Mouse (Mus musculus): ENCODE measurements around the gene Med20. TPM values are rescaled to one million over a fixed set of nuclear protein-coding genes. Genes with fewer than 3 reads are reported as not detected.

The Med20 gene
- polyA plus RNA-seq, 1 experiment from 2014 or later, result 41.2 TPM

GRCm38 (mm10) chr17:47574028-47574427, 37.4 kb upstream of the Med20 start:
- peaks cover 6% of the 10 kb centered on the region for H3K4me1 ChIP-seq (ENCODE audit: control insufficient read depth, insufficient read depth, low read length)
- 84% methylated on average over 8 of the region's 8 CpGs for WGBS
- no peak for ATAC-seq (ENCODE audit: low FRiP score)

DNA sequence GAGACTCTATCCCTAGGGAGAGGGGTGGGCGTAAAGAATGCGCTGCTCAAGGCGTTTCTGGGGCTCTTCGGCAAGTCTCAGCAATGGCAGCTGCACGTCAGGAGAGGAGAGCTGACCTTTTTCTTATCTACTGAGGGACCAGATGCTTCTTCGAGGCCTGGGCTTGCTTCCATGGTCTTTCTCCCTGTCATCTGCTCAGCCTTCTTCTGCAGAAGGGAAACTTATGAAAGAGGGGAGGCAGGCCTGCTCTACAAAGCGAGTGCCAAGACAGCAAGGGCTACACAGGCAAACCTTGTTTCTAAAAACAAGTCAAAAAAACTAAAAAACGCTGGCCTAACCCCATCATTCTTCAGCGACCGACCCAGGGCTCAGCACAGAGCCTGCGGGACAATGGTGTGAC, 36.6 kb upstream of the Med20 start:
- 74% methylated on average over 11 of the region's 11 CpGs for WGBS
- Histone ChIP-seq H3K36me3 (ENCODE audit: control insufficient read depth, insufficient read depth, low read length) (no peaks in the 10 kb centered on the region), H3K4me3 (ENCODE audit: low read depth, low read length) (no peak overlapping the region), H3K9me3 (ENCODE audit: control insufficient read depth, low read length) (no peaks in the 10 kb centered on the region), H3K4me2 (no peak overlapping the region), H3K27ac (ENCODE audit: low read depth, low read length) (no peak overlapping the region), H3K9ac (ENCODE audit: low read length) (no peak overlapping the region), H3K4me1 (ENCODE audit: control insufficient read depth, insufficient read depth, low read length) (peaks cover 6% of the 10 kb centered on the region), H3K27me3 (ENCODE audit: control insufficient read depth, insufficient read depth, low read length) (no peaks in the 10 kb centered on the region)
- DNase-seq (ENCODE audit: low spot score, missing footprints), result no peak
- no peak for ATAC-seq (ENCODE audit: low FRiP score)

More at GRCm38 (mm10) chr17:47574028-47574427, 37.4 kb upstream of the Med20 start:
- H3K27ac ChIP-seq (ENCODE audit: low read depth, low read length), result no peak overlapping the region
- no peak for DNase-seq (ENCODE audit: low spot score, missing footprints)
- H3K4me3 ChIP-seq (ENCODE audit: low read depth, low read length), result no peak overlapping the region
- no peaks in the 10 kb centered on the region for H3K36me3 ChIP-seq (ENCODE audit: control insufficient read depth, insufficient read depth, low read length)
- no peak overlapping the region for H3K9ac ChIP-seq (ENCODE audit: low read length)
- no peaks in the 10 kb centered on the region for H3K27me3 ChIP-seq (ENCODE audit: control insufficient read depth, insufficient read depth, low read length)
- H3K4me2 ChIP-seq, result no peak overlapping the region
- H3K9me3 ChIP-seq (ENCODE audit: control insufficient read depth, low read length), result no peaks in the 10 kb centered on the region

DNA sequence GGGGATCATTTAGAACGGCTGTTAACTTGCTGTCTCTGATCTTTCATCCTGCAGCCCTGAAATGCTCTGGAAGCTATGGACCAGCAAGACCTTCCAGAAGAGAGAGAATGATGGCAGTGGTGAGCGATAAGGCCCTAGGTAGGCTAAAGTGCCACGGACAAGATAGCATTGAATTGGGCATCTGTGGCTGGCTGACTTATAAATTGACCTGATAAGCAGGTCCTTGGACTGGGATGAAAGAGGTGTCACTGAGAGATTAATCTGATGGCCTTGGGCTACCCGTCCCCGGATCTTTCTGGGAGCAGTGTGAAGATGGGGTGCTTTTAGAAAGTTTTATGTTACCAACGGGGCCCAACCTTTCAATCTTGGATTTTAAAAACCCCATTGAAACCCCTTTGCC, 32.7 kb upstream of the Med20 start:
- H3K27ac ChIP-seq (ENCODE audit: low read depth, low read length), result no peak overlapping the region
- H3K4me2 ChIP-seq, result no peak overlapping the region
- 86% methylated on average over 6 of the region's 6 CpGs for WGBS
- ATAC-seq (ENCODE audit: low FRiP score), result no peak
- H3K4me3 ChIP-seq (ENCODE audit: low read depth, low read length), result no peak overlapping the region
- H3K4me1 ChIP-seq (ENCODE audit: control insufficient read depth, insufficient read depth, low read length), result no peaks in the 10 kb centered on the region
- no peak overlapping the region for H3K9ac ChIP-seq (ENCODE audit: low read length)
- no peak for DNase-seq (ENCODE audit: low spot score, missing footprints)
- no peaks in the 10 kb centered on the region for H3K36me3 ChIP-seq (ENCODE audit: control insufficient read depth, insufficient read depth, low read length)
- H3K27me3 ChIP-seq (ENCODE audit: control insufficient read depth, insufficient read depth, low read length), result no peaks in the 10 kb centered on the region
- H3K9me3 ChIP-seq (ENCODE audit: control insufficient read depth, low read length), result no peaks in the 10 kb centered on the region

DNA sequence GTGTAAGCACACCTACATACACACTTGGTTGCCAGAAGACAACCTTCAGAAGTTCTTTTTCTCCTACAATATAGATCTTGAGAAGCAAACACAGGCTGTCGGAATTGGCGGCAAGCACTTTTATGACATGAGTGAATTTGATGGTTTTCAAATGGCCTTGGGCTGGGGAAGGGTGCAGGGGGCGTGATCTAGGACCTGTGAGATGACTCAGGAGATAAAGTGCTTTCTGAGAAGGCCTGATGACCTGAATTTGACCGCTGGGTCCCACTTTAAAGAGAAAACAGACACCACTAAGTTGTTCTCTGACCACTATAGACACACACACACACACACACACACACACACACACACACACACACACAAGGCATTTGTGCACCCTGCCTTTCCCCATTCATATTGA, 30.4 kb upstream of the Med20 start:
- H3K27me3 ChIP-seq (ENCODE audit: control insufficient read depth, insufficient read depth, low read length), result no peaks in the 10 kb centered on the region
- H3K4me3 ChIP-seq (ENCODE audit: low read depth, low read length), result no peak overlapping the region
- H3K9ac ChIP-seq (ENCODE audit: low read length), result no peak overlapping the region
- no peaks in the 10 kb centered on the region for H3K4me1 ChIP-seq (ENCODE audit: control insufficient read depth, insufficient read depth, low read length)
- ATAC-seq (ENCODE audit: low FRiP score), result no peak
- no peaks in the 10 kb centered on the region for H3K36me3 ChIP-seq (ENCODE audit: control insufficient read depth, insufficient read depth, low read length)
- no peak overlapping the region for H3K27ac ChIP-seq (ENCODE audit: low read depth, low read length)
- no peaks in the 10 kb centered on the region for H3K9me3 ChIP-seq (ENCODE audit: control insufficient read depth, low read length)
- no peak overlapping the region for H3K4me2 ChIP-seq
- no peak for DNase-seq (ENCODE audit: low spot score, missing footprints)
- WGBS, result 96% methylated on average over 4 of the region's 4 CpGs

- Histone ChIP-seq H3K4me2 (no peak overlapping the region), H3K36me3 (ENCODE audit: control insufficient read depth, insufficient read depth, low read length) (no peaks in the 10 kb centered on the region), H3K9me3 (ENCODE audit: control insufficient read depth, low read length) (no peaks in the 10 kb centered on the region), H3K9ac (ENCODE audit: low read length) (no peak overlapping the region), H3K4me3 (ENCODE audit: low read depth, low read length) (no peak overlapping the region), H3K4me1 (ENCODE audit: control insufficient read depth, insufficient read depth, low read length) (no peaks in the 10 kb centered on the region), H3K27ac (ENCODE audit: low read depth, low read length) (no peak overlapping the region), H3K27me3 (ENCODE audit: control insufficient read depth, insufficient read depth, low read length) (no peaks in the 10 kb centered on the region; the same call in 1 of the 2 replicates)
- DNase-seq (ENCODE audit: low spot score, missing footprints) (no peak), ATAC-seq (ENCODE audit: low FRiP score) (no peak)
- WGBS, result 88% methylated on average over 8 of the region's 8 CpGs
These were observed 22.9 kb upstream of the Med20 start for GRCm38 (mm10) chr17:47588517-47588916.

DNA sequence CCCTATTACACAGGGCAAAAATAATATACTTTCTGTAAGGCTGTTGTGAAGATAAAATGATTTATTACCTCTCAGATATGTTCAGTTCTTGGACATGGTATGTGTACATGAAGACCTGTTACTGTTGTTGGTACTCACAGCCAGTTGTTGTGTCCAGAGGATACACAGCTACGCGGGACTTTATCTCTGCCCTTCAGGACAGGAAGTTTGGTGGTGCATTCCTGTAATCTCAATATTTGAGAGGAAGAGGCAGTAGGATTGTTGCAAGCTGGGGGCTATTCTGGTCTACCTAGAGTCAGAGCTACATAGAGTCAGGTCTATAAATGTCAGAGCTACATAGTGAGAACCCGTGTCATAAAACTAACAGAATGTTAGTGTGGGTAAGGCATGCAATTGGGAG, 20.3 kb upstream of the Med20 start:
- Histone ChIP-seq H3K27ac (ENCODE audit: low read depth, low read length) (no peak overlapping the region), H3K27me3 (ENCODE audit: control insufficient read depth, insufficient read depth, low read length) (no peaks in the 10 kb centered on the region; the same call in 1 of the 2 replicates), H3K9me3 (ENCODE audit: control insufficient read depth, low read length) (no peaks in the 10 kb centered on the region), H3K9ac (ENCODE audit: low read length) (no peak overlapping the region), H3K4me2 (no peak overlapping the region), H3K4me1 (ENCODE audit: control insufficient read depth, insufficient read depth, low read length) (peaks cover 18% of the 10 kb centered on the region), H3K4me3 (ENCODE audit: low read depth, low read length) (no peak overlapping the region), H3K36me3 (ENCODE audit: control insufficient read depth, insufficient read depth, low read length) (no peaks in the 10 kb centered on the region)
- no peak for ATAC-seq (ENCODE audit: low FRiP score)
- 85% methylated on average over 3 of the region's 3 CpGs for WGBS
- no peak for DNase-seq (ENCODE audit: low spot score, missing footprints)

- DNase-seq (ENCODE audit: low spot score, missing footprints), result peak; percentile 100
- peaks cover 37% of the 10 kb centered on the region for H3K4me1 ChIP-seq (ENCODE audit: control insufficient read depth, insufficient read depth, low read length)
- peak overlapping the region; percentile 97 for H3K27ac ChIP-seq (ENCODE audit: low read depth, low read length)
- H3K27me3 ChIP-seq (ENCODE audit: control insufficient read depth, insufficient read depth, low read length), result no peaks in the 10 kb centered on the region; the same call in 1 of the 2 replicates
- peak overlapping the region; percentile 86 for H3K4me2 ChIP-seq
- WGBS, result 2% methylated on average over 53 of the region's 63 CpGs
- H3K36me3 ChIP-seq (ENCODE audit: control insufficient read depth, insufficient read depth, low read length), result no peaks in the 10 kb centered on the region; the same call in 1 of the 2 replicates
- no peaks in the 10 kb centered on the region for H3K9me3 ChIP-seq (ENCODE audit: control insufficient read depth, low read length)
- peak overlapping the region; percentile 87 for H3K9ac ChIP-seq (ENCODE audit: low read length)
- ATAC-seq (ENCODE audit: low FRiP score), result peak; percentile 82
- peak overlapping the region; percentile 78 for H3K4me3 ChIP-seq (ENCODE audit: low read depth, low read length)
These were observed 18.0 kb upstream of the Med20 start for GRCm38 (mm10) chr17:47593215-47593853.

- H3K4me2 ChIP-seq, result peak overlapping the region; percentile 86
- peak overlapping the region; percentile 87 for H3K9ac ChIP-seq (ENCODE audit: low read length)
- H3K27ac ChIP-seq (ENCODE audit: low read depth, low read length), result peak overlapping the region; percentile 97
- H3K4me1 ChIP-seq (ENCODE audit: control insufficient read depth, insufficient read depth, low read length), result peaks cover 37% of the 10 kb centered on the region
- peak overlapping the region; percentile 78 for H3K4me3 ChIP-seq (ENCODE audit: low read depth, low read length)
- DNase-seq (ENCODE audit: low spot score, missing footprints), result no peak
- no peaks in the 10 kb centered on the region; the same call in 1 of the 2 replicates for H3K27me3 ChIP-seq (ENCODE audit: control insufficient read depth, insufficient read depth, low read length)
- WGBS, result 1% methylated on average over 13 of the region's 13 CpGs
- ATAC-seq (ENCODE audit: low FRiP score), result peak; percentile 1; the same call in 1 of the 2 replicates
- H3K9me3 ChIP-seq (ENCODE audit: control insufficient read depth, low read length), result no peaks in the 10 kb centered on the region
- no peaks in the 10 kb centered on the region; the same call in 1 of the 2 replicates for H3K36me3 ChIP-seq (ENCODE audit: control insufficient read depth, insufficient read depth, low read length)
These were observed 17.6 kb upstream of the Med20 start for GRCm38 (mm10) chr17:47593854-47594182.

DNA sequence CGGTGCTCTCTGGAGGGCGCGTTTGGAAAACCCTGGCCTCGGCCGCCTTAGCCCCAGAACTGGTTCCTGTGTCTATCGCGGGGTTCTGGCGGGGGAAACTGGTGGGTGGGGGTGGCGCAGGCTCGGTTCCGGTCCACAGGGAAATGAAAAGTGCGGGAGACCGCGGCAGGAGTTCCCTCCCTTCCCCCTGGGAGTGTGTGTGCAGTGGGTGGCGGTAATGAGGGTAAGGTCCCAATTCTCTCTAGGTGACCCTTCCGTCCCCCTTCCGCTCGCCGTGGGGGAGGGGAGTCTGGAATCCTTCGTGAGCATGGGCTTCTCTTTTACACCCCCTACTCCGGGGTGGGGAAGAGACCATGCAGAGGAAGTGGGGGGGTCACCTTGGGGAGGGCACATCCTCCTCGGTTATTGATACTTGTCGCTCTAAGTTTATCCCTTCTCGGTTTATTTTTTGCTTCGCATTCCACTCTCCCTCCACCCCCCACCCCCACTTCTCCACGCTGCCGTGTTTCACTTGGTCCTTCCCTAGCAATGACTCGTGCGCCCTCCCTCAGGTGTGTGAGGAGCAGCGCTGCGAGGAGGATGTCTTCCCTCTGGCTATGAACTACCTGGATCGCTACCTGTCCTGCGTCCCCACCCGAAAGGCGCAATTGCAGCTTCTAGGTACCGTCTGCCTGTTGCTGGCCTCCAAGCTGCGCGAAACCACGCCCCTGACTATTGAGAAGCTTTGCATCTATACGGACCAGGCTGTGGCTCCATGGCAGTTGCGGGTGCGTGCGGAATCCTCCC, 17.0 kb upstream of the Med20 start:
- WGBS, result under 1% methylated on average over 39 of the region's 43 CpGs
- no peaks in the 10 kb centered on the region; the same call in 1 of the 2 replicates for H3K36me3 ChIP-seq (ENCODE audit: control insufficient read depth, insufficient read depth, low read length)
- H3K4me3 ChIP-seq (ENCODE audit: low read depth, low read length), result peak overlapping the region; percentile 78
- DNase-seq (ENCODE audit: low spot score, missing footprints), result peak; percentile 93
- 0 out of 2 replicates have a peak, but pooled peaks have one; percentile 15 for ATAC-seq (ENCODE audit: low FRiP score)
- peak overlapping the region; percentile 97 for H3K27ac ChIP-seq (ENCODE audit: low read depth, low read length)
- H3K9ac ChIP-seq (ENCODE audit: low read length), result peak overlapping the region; percentile 87
- no peaks in the 10 kb centered on the region for H3K9me3 ChIP-seq (ENCODE audit: control insufficient read depth, low read length)
- peak overlapping the region; percentile 86 for H3K4me2 ChIP-seq
- peaks cover 37% of the 10 kb centered on the region for H3K4me1 ChIP-seq (ENCODE audit: control insufficient read depth, insufficient read depth, low read length)
- H3K27me3 ChIP-seq (ENCODE audit: control insufficient read depth, insufficient read depth, low read length), result no peaks in the 10 kb centered on the region; the same call in 1 of the 2 replicates
